Comparison of ENCODE assay signal across 8 mouse cellular contexts in genomic region chr1:38199669-38200635, GRCm38 (mm10).
DNase-seq lines count a peak whose midpoint lies in the region; ATAC-seq and TF ChIP-seq lines count a peak whose summit lies in the region.

No protein-coding gene starts in this region.

- peak; percentile 14 for DNase-seq in R1 (ENCODE audit: low read depth, low spot score)
- DNase-seq in cerebellum, adult 11 months = peak; percentile 77
- peak; percentile 44 for DNase-seq in gastrocnemius, postnatal 25 days
- DNase-seq in liver, embryonic 11.5 days (ENCODE audit: low spot score) = no peak
- DNase-seq in thymus, postnatal 14 days = no peak
- DNase-seq in B cell, adult 2 months = no peak

- H3K4me2 ChIP-seq in hindbrain, embryonic 15.5 days = no peak overlapping the region
- H3K4me2 ChIP-seq in liver, embryonic 11.5 days = no peak overlapping the region

- ATAC-seq in hindbrain, embryonic 15.5 days (ENCODE audit: low FRiP score, low read depth) = peak; percentile 73
- no peak for ATAC-seq in liver, embryonic 11.5 days (replicated peaks; ENCODE audit: low FRiP score)

- peaks cover 47% of the 10 kb centered on the region for H3K4me1 ChIP-seq in hindbrain, embryonic 15.5 days (replicated peaks)
- peaks cover 16% of the 10 kb centered on the region for H3K4me1 ChIP-seq in olfactory bulb, adult 2 months (ENCODE audit: control insufficient read depth, insufficient read depth, low read length)
- H3K4me1 ChIP-seq in liver, embryonic 11.5 days (replicated peaks; ENCODE audit: control insufficient read depth, insufficient read depth, low read length) = no peaks in the 10 kb centered on the region

- no peak for TF ChIP-seq CTCF in olfactory bulb, adult 2 months (IDR thresholded peaks at IDR 0.05; ENCODE audit: insufficient read depth, low read depth, low read length)

- H3K9me3 ChIP-seq in hindbrain, embryonic 15.5 days = no peaks in the 10 kb centered on the region
- no peaks in the 10 kb centered on the region for H3K9me3 ChIP-seq in liver, embryonic 11.5 days (ENCODE audit: control insufficient read depth, low read length)

- no peak for TF ChIP-seq POLR2A in olfactory bulb, adult 2 months (IDR thresholded peaks at IDR 0.05; ENCODE audit: insufficient read depth, low read depth, low read length)

- WGBS in hindbrain, embryonic 15.5 days = 33% methylated on average over 17 of the region's 17 CpGs
- WGBS in olfactory bulb, adult 2 months = 49% methylated on average over 17 of the region's 17 CpGs
- 76% methylated on average over 17 of the region's 17 CpGs for WGBS in liver, embryonic 11.5 days

- no peaks in the 10 kb centered on the region for H3K36me3 ChIP-seq in hindbrain, embryonic 15.5 days
- H3K36me3 ChIP-seq in liver, embryonic 11.5 days (ENCODE audit: control insufficient read depth, insufficient read depth, low read length) = no peaks in the 10 kb centered on the region

- H3K9ac ChIP-seq in hindbrain, embryonic 15.5 days = 0 out of 2 replicates have a peak overlapping the region, but pooled peaks have one; percentile 1
- H3K9ac ChIP-seq in liver, embryonic 11.5 days (ENCODE audit: low read depth, low read length) = no peak overlapping the region

- H3K27me3 ChIP-seq in hindbrain, embryonic 15.5 days = no peaks in the 10 kb centered on the region
- no peaks in the 10 kb centered on the region for H3K27me3 ChIP-seq in liver, embryonic 11.5 days (replicated peaks; ENCODE audit: control insufficient read depth, insufficient read depth, low read length)

- H3K4me3 ChIP-seq in hindbrain, embryonic 15.5 days = no peak overlapping the region
- H3K4me3 ChIP-seq in olfactory bulb, adult 2 months (ENCODE audit: insufficient read depth, low read depth, low read length) = no peak overlapping the region
- no peak overlapping the region for H3K4me3 ChIP-seq in liver, embryonic 11.5 days (ENCODE audit: low read depth, low read length)

- peak overlapping the region; percentile 82 for H3K27ac ChIP-seq in hindbrain, embryonic 15.5 days (replicated peaks)
- H3K27ac ChIP-seq in olfactory bulb, adult 2 months (ENCODE audit: insufficient read depth, low read depth, low read length) = peak overlapping the region; percentile 18
- no peak overlapping the region for H3K27ac ChIP-seq in liver, embryonic 11.5 days (ENCODE audit: low read depth, low read length)

Comparison
In these comparisons a context has a peak if more than half of its experiments do, and no peak if none do; other contexts are left out.
1. DNase-seq: peak in R1 (single experiment), cerebellum, adult 11 months (single experiment) and gastrocnemius, postnatal 25 days (single experiment); none in liver, embryonic 11.5 days (single experiment), thymus, postnatal 14 days (single experiment) and B cell, adult 2 months (0 of 2).